Mouse (Mus musculus): ENCODE measurements around the gene Lrcol1. TPM values are rescaled to one million over a fixed set of nuclear protein-coding genes. Genes with fewer than 3 reads are reported as not detected.

The Lrcol1 gene
- not detected for polyA plus RNA-seq (2017; shearing (Covaris generic))

DNA sequence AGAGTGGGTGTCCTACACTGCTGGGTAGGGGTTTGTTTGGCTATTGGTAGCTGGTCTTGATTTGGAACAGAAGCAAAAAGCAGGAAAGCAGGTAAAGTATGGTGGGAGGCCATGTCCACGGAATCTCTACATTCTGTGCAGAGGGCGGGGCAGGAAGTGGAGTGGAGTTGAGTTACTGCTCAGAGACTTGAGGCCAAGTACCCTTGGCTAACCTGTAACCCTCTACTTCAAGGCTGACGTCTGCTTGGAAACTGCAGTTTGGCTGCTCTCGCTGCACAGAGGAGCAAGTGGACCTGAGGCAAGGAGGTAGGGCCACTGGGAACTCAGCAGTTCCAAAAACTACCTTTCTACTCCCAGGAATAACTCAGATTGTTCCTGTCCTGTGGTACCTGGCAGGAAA lies at the start of gene Lrcol1:
Lrcol1 (plus strand) TSS at position 207 of the 400 bp plus-strand sequence.

DNA sequence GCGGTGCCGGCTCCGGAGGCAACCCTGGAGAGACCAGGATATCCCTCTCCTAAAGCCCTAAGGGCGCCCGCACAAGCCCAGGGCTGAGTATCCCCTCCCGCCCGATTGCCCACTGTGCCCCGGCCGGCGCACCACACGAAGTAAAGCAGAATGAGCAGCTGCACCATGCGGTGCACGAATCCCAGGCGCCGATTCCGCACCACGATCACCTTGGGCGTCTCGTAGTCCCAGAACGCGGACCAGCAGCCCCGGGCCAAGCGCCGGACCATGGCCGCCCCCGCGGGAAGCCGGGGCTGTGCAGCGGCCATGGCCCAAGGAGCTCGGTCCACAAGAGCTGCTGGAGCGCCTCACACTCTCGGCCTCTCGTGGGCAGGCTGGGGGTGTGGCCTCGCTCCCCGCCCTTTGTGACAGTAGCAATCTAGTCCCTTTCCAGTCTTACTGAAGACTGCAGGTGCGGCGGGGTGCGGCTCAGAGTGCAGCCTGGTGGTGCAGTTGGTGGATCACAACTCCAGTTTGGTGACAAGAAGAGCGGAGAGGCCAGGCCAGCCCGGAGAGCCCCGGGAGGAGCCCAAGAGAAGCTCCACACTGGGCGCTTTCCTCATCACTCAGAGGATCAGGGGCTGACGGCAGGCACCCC lies 1.8 kb upstream of the Lrcol1 start, which contains the start of gene P2rx2:
P2rx2 (minus strand) TSS at position 565 of the 637 bp plus-strand sequence.

Other genes with a start within 250 kb of the Lrcol1 start
- 3.2 TPM for gene Plcxd1, start 244.8 kb upstream of the Lrcol1 start, polyA plus RNA-seq (2017; shearing (Covaris generic))
- gene Gtpbp6, start 236.5 kb upstream of the Lrcol1 start, polyA plus RNA-seq (2017; shearing (Covaris generic)): 54.6 TPM
- gene Zfp605, start 234.6 kb upstream of the Lrcol1 start, polyA plus RNA-seq (2017; shearing (Covaris generic)): 5.3 TPM
- 93.9 TPM for gene Chfr, start 208.9 kb upstream of the Lrcol1 start, polyA plus RNA-seq (2017; shearing (Covaris generic))
- gene Golga3, start 168.0 kb upstream of the Lrcol1 start, polyA plus RNA-seq (2017; shearing (Covaris generic)): 44.8 TPM
- gene Ankle2, start 113.7 kb upstream of the Lrcol1 start, polyA plus RNA-seq (2017; shearing (Covaris generic)): 13.7 TPM
- gene Pgam5, start 74.8 kb upstream of the Lrcol1 start, polyA plus RNA-seq (2017; shearing (Covaris generic)): 30.1 TPM
- 6.4 TPM for gene Pxmp2, start 58.5 kb upstream of the Lrcol1 start, polyA plus RNA-seq (2017; shearing (Covaris generic))
- gene Pole, start 58.4 kb upstream of the Lrcol1 start, polyA plus RNA-seq (2017; shearing (Covaris generic)): 6.0 TPM
- not detected for gene P2rx2, start 1.5 kb upstream of the Lrcol1 start, polyA plus RNA-seq (2017; shearing (Covaris generic))
- 2.1 TPM for gene Fbrsl1, start 103.8 kb downstream of the Lrcol1 start, polyA plus RNA-seq (2017; shearing (Covaris generic))
- 9.0 TPM for gene Galnt9, start 199.6 kb downstream of the Lrcol1 start, polyA plus RNA-seq (2017; shearing (Covaris generic))

Data from inflammation-experienced regulatory T-cells, adult 16 weeks (primary cell).